Mouse (Mus musculus) megakaryocyte, embryonic 14.5 days (primary cell): ENCODE data around the gene Map3k13. TPM values are rescaled to one million over a fixed set of nuclear protein-coding genes. Genes with fewer than 3 reads are reported as not detected.
A peak's percentile ranks its signal among the peaks of the same experiment; 100 is the strongest.

Experiments used
- H3K27me3 ChIP-seq: replicated peaks from 2 replicates; pipeline ENCODE3; 2012; ENCODE audit warnings: inconsistent platforms
- H3K36me3 ChIP-seq: replicated peaks from 2 replicates; pipeline ENCODE3; 2012; ENCODE audit warnings: low read length, inconsistent platforms, mixed read lengths
- H3K4me1 ChIP-seq: 2 replicates; pipeline ENCODE4 v1.6.1; 2012; ENCODE audit warnings: inconsistent platforms
- H3K4me3 ChIP-seq: replicated peaks from 2 replicates; pipeline ENCODE3; 2012; ENCODE audit warnings: moderate library complexity, mild to moderate bottlenecking, inconsistent platforms
- H3K9me3 ChIP-seq: 2 replicates; pipeline ENCODE4 v1.6.1; 2012; ENCODE audit warnings: inconsistent platforms
- FLI1 ChIP-seq: IDR thresholded peaks from 2 replicates; pipeline ENCODE4 v1.6.1; 2012; ENCODE audit warnings: low read length, inconsistent platforms, mixed read lengths
- GATA1 ChIP-seq: IDR thresholded peaks from 3 replicates; pipeline ENCODE4 v1.6.1; 2012; ENCODE audit warnings: mixed read lengths, low read length, inconsistent platforms, borderline replicate concordance
- polyA plus RNA-seq: library from polyadenylated mRNA; stranded (reverse); fragments of >175 nt; gene quantifications from 2 replicates; pipeline ENCODE4 v1.2.3, GENCODE M21; 2012; ENCODE audit warnings: low replicate concordance; ENCODE audit not compliant: insufficient read depth

Map3k13 gene
- polyA plus RNA-seq, 1 experiment = 0.03 TPM

GRCm38 (mm10) chr16:21845800-21846671 is 51.9 kb downstream of the Map3k13 start:
- TF ChIP-seq GATA1 (no peak), FLI1 (no peak)
- no peaks in the 10 kb centered on the region for H3K36me3 ChIP-seq
- peaks cover 2% of the 10 kb centered on the region; the same call in 1 of the 2 replicates for H3K9me3 ChIP-seq
- peak overlapping the region; percentile 87 for H3K4me3 ChIP-seq
- H3K4me1 ChIP-seq = peaks cover 6% of the 10 kb centered on the region; the same call in 1 of the 2 replicates
- H3K27me3 ChIP-seq = peaks cover 9% of the 10 kb centered on the region

GRCm38 (mm10) chr16:21848444-21848843 is 54.3 kb downstream of the Map3k13 start:
- Histone ChIP-seq H3K36me3 (no peaks in the 10 kb centered on the region), H3K4me1 (peaks cover 6% of the 10 kb centered on the region; the same call in 1 of the 2 replicates), H3K9me3 (no peaks in the 10 kb centered on the region), H3K27me3 (peaks cover 21% of the 10 kb centered on the region), H3K4me3 (no peak overlapping the region)
- TF ChIP-seq GATA1 (no peak), FLI1 (no peak)

- no peak overlapping the region for H3K4me3 ChIP-seq
- peaks cover 23% of the 10 kb centered on the region for H3K27me3 ChIP-seq
- H3K36me3 ChIP-seq = no peaks in the 10 kb centered on the region
- H3K4me1 ChIP-seq = peaks cover 6% of the 10 kb centered on the region; the same call in 1 of the 2 replicates
- H3K9me3 ChIP-seq = no peaks in the 10 kb centered on the region
- TF ChIP-seq GATA1 (no peak), FLI1 (no peak)
Measured at GRCm38 (mm10) chr16:21848847-21849246, 54.7 kb downstream of the Map3k13 start.

- Histone ChIP-seq H3K36me3 (no peaks in the 10 kb centered on the region), H3K4me3 (no peak overlapping the region), H3K9me3 (no peaks in the 10 kb centered on the region), H3K4me1 (no peaks in the 10 kb centered on the region), H3K27me3 (peaks cover 30% of the 10 kb centered on the region)
- TF ChIP-seq GATA1 (no peak), FLI1 (no peak)
Measured at GRCm38 (mm10) chr16:21852374-21852773, 58.2 kb downstream of the Map3k13 start.

GRCm38 (mm10) chr16:21853446-21853941 is 59.3 kb downstream of the Map3k13 start:
- Histone ChIP-seq H3K27me3 (peaks cover 29% of the 10 kb centered on the region), H3K4me1 (no peaks in the 10 kb centered on the region), H3K36me3 (no peaks in the 10 kb centered on the region), H3K4me3 (no peak overlapping the region), H3K9me3 (no peaks in the 10 kb centered on the region)
- TF ChIP-seq FLI1 (no peak), GATA1 (no peak)

GRCm38 (mm10) chr16:21854589-21855284 is 60.6 kb downstream of the Map3k13 start:
- TF ChIP-seq FLI1 (no peak), GATA1 (no peak)
- Histone ChIP-seq H3K9me3 (no peaks in the 10 kb centered on the region), H3K4me3 (no peak overlapping the region), H3K36me3 (no peaks in the 10 kb centered on the region), H3K4me1 (no peaks in the 10 kb centered on the region), H3K27me3 (peaks cover 28% of the 10 kb centered on the region)

- TF ChIP-seq GATA1 (no peak), FLI1 (no peak)
- H3K4me3 ChIP-seq = no peak overlapping the region
- no peaks in the 10 kb centered on the region for H3K4me1 ChIP-seq
Measured at GRCm38 (mm10) chr16:21856134-21856533, 62.0 kb downstream of the Map3k13 start.

GRCm38 (mm10) chr16:21857126-21857644 is 63.0 kb downstream of the Map3k13 start:
- no peaks in the 10 kb centered on the region for H3K36me3 ChIP-seq
- H3K9me3 ChIP-seq = peaks cover 2% of the 10 kb centered on the region
- no peak for TF ChIP-seq GATA1
- no peak for TF ChIP-seq FLI1
- no peak overlapping the region for H3K4me3 ChIP-seq
- H3K4me1 ChIP-seq = no peaks in the 10 kb centered on the region
- peaks cover 24% of the 10 kb centered on the region for H3K27me3 ChIP-seq

More at GRCm38 (mm10) chr16:21856134-21856533, 62.0 kb downstream of the Map3k13 start:
- H3K27me3 ChIP-seq = peaks cover 24% of the 10 kb centered on the region
- no peaks in the 10 kb centered on the region for H3K36me3 ChIP-seq
- H3K9me3 ChIP-seq = no peaks in the 10 kb centered on the region

GRCm38 (mm10) chr16:21858163-21858562 is 64.0 kb downstream of the Map3k13 start:
- Histone ChIP-seq H3K36me3 (no peaks in the 10 kb centered on the region), H3K27me3 (peaks cover 14% of the 10 kb centered on the region), H3K4me3 (no peak overlapping the region), H3K4me1 (no peaks in the 10 kb centered on the region), H3K9me3 (peaks cover 8% of the 10 kb centered on the region)
- TF ChIP-seq GATA1 = no peak
- TF ChIP-seq FLI1 = no peak
